Mouse (Mus musculus) hindbrain, embryonic 11.5 days (tissue): Measurements from ENCODE around the gene E2f3. TPM values are rescaled to one million over a fixed set of nuclear protein-coding genes. Genes with fewer than 3 reads are reported as not detected.

Experiments used
- ATAC-seq: fragments of 200-750 bp; cut with Nextera tagmentation; 2 replicates; pipeline ENCODE4 v1.8.0; 2017; ENCODE audit warnings: mild to moderate bottlenecking, moderate TSS enrichment, moderate library complexity; ENCODE audit not compliant: low FRiP score
- DNase-seq: peaks from one replicate; pipeline ENCODE4 v3.0.0-alpha.2; 2015; ENCODE audit warnings: low spot score
- H3K27ac ChIP-seq: fragments of 300-500 bp; sonication (generic); 2 replicates; pipeline ENCODE4 v1.5.1; 2014; ENCODE audit warnings: mild to moderate bottlenecking, low read depth, low read length
- H3K27me3 ChIP-seq: fragments of 300-500 bp; sonication (generic); 2 replicates; pipeline ENCODE4 v1.6.1; 2014; ENCODE audit warnings: mild to moderate bottlenecking, low read length, moderate library complexity, mixed read lengths; ENCODE audit not compliant: control insufficient read depth, insufficient read depth
- H3K36me3 ChIP-seq: fragments of 300-500 bp; sonication (generic); 2 replicates; pipeline ENCODE4 v1.6.1; 2014; ENCODE audit warnings: mild to moderate bottlenecking, low read length, moderate library complexity, mixed read lengths; ENCODE audit not compliant: control insufficient read depth, insufficient read depth
- H3K4me1 ChIP-seq: fragments of 300-500 bp; sonication (generic); replicated peaks from 2 replicates; pipeline ENCODE4 v1.6.1; 2014; ENCODE audit warnings: low read length, mixed read lengths; ENCODE audit not compliant: control insufficient read depth, insufficient read depth
- H3K4me2 ChIP-seq: fragments of 300-500 bp; sonication (generic); replicated peaks from 2 replicates; pipeline ENCODE4 v1.6.1; 2014; ENCODE audit warnings: mild to moderate bottlenecking, low read depth, low read length
- H3K4me3 ChIP-seq: fragments of 300-500 bp; sonication (generic); 2 replicates; pipeline ENCODE4 v1.5.1; 2014; ENCODE audit warnings: low read depth, low read length
- H3K9ac ChIP-seq: fragments of 300-500 bp; sonication (generic); 2 replicates; pipeline ENCODE4 v1.6.1; 2014; ENCODE audit warnings: low read depth, low read length
- H3K9me3 ChIP-seq: fragments of 300-500 bp; sonication (generic); 2 replicates; pipeline ENCODE4 v1.6.1; 2016; ENCODE audit warnings: low read length; ENCODE audit not compliant: control insufficient read depth
- WGBS: fragments of 180-500 bp; shearing (Covaris S2); extraction: QIAGEN DNeasy Blood & Tissue Kit; methylation state at CpG from one replicate; pipeline ENCODE4 v1.1.7; 2014; 5-methylcytosine and 5-hydroxymethylcytosine counted together
- polyA plus RNA-seq: library from polyadenylated mRNA; unstranded; fragments of >200 nt; fragmentation: Nextera tagmentation; extraction: Ambion mirVana; gene quantifications from 2 replicates; pipeline ENCODE4 v1.2.1, GENCODE M21; 2014

E2f3 gene
- 13.0 and 13.3 TPM in 2 replicates for polyA plus RNA-seq

DNA sequence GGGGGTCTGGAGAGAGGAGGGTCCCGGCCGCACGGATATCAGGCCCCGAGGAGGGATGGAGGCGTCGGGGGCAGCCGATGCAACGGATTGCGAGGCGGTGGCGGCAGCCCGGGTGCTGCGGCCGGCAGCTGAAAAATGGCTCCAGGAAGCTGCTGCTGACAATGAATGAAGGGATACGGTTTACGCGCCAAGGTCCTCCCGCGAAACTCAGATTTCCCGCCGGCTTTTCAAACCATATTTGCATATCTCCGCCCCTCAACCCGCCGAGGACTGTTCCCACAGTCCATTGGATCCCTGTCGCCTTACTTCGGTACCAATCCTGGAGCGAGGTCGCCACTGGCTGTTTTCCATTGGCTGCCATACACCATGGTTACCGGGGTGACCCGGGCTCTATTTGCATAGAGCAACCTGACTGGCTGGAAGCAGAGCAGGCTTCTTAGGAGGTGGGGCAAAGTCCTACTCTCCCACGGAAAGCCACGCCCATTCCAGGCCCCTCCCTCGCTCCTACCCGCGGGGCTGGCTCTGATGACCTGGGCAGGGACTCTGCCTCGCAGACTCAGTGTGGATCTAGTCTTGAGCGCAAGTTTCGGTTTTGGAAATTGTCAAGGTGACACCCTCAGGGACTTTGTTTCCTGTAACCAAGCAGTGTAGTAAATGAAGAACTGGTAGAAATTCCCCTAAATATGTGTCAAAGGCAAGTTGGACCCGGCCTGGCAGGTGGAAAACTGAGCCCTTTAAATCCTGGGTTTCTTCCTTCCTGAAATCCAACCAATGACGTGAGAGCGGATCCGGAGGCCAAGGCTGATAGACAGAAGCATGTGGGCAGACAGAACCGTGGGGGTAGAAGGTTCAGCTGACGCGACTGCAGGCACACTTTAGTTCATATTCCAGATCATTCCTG is at the start of gene E2f3:
TSS of gene E2f3 (minus strand) at position 209 of the 901 bp plus-strand sequence.
- H3K4me2 ChIP-seq, result peak within 1 kb of the TSS; percentile 80
- no peaks in the 10 kb centered on the region for H3K9me3 ChIP-seq
- peak within 1 kb of the TSS; percentile 69 for H3K4me3 ChIP-seq
- 0% methylated on average over 45 of the region's 45 CpGs for WGBS
- peak; percentile 98 for ATAC-seq
- DNase-seq, result peak; percentile 97
- H3K4me1 ChIP-seq, result peaks cover 3% of the 10 kb centered on the region; the same call in 1 of the 2 replicates
- H3K27me3 ChIP-seq, result no peaks in the 10 kb centered on the region
- H3K27ac ChIP-seq, result peak within 1 kb of the TSS; percentile 94
- no peaks in the 10 kb centered on the region for H3K36me3 ChIP-seq
- peak within 1 kb of the TSS; percentile 99 for H3K9ac ChIP-seq

DNA sequence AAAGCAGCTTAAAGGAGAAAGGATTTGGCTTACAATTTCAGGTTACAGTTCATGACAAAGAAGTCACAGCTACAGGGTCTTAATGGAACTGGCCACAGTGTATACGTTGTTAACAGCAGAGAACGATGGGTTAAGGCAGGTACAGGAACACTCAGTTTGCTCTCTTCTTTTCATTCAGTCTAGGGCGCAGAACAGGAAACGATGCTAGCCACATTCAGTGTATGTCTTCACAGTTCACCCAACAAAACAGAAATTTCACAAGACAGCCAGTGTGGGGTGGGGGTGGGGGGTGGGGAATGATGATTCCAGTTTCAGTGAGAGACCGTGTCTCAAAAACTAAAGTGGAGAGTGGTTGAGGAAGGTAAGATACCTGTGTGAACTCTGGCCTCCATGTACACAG is 48.7 kb upstream of the E2f3 start:
- DNase-seq (no peak), ATAC-seq (no peak)
- Histone ChIP-seq H3K27ac (no peak overlapping the region), H3K4me3 (no peak overlapping the region), H3K4me1 (no peaks in the 10 kb centered on the region), H3K4me2 (no peak overlapping the region), H3K9me3 (no peaks in the 10 kb centered on the region), H3K9ac (no peak overlapping the region), H3K36me3 (no peaks in the 10 kb centered on the region), H3K27me3 (no peaks in the 10 kb centered on the region)
- 93% methylated on average over 5 of the region's 5 CpGs for WGBS

GRCm38 (mm10) chr13:30031684-30032335 is 45.9 kb upstream of the E2f3 start:
- ATAC-seq (no peak), DNase-seq (no peak)
- Histone ChIP-seq H3K36me3 (no peaks in the 10 kb centered on the region), H3K4me1 (no peaks in the 10 kb centered on the region), H3K9ac (no peak overlapping the region), H3K27me3 (no peaks in the 10 kb centered on the region), H3K4me2 (no peak overlapping the region), H3K4me3 (no peak overlapping the region), H3K27ac (no peak overlapping the region), H3K9me3 (no peaks in the 10 kb centered on the region)
- WGBS, result 91% methylated on average over 13 of the region's 13 CpGs

DNA sequence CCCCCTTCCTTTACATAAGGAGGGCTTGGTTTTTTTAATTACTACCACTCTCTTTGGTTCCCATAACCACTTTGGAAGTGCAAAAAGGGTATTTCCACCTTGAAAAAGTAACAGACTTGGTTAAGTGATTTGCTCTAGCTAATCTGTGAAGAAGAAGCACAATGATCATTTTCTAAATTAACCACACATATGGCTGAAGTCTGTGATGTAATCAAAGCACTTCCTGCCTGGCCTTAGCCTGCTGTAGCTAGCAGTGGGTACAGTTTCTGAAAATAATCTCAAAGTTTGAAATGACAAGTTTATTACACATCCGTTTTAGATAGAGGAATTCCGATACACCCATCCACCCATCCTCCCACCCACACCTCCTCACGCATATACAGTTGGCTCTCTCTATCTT is 42.0 kb upstream of the E2f3 start:
- Histone ChIP-seq H3K36me3 (no peaks in the 10 kb centered on the region), H3K9ac (no peak overlapping the region), H3K4me3 (no peak overlapping the region), H3K9me3 (no peaks in the 10 kb centered on the region), H3K4me1 (no peaks in the 10 kb centered on the region), H3K4me2 (no peak overlapping the region), H3K27ac (no peak overlapping the region), H3K27me3 (no peaks in the 10 kb centered on the region)
- 90% methylated on average over 3 of the region's 3 CpGs for WGBS
- DNase-seq (no peak), ATAC-seq (no peak)

- Histone ChIP-seq H3K4me1 (no peaks in the 10 kb centered on the region), H3K9ac (no peak overlapping the region), H3K4me3 (no peak overlapping the region), H3K27ac (no peak overlapping the region), H3K9me3 (no peaks in the 10 kb centered on the region), H3K27me3 (no peaks in the 10 kb centered on the region), H3K36me3 (no peaks in the 10 kb centered on the region), H3K4me2 (no peak overlapping the region)
- DNase-seq (no peak), ATAC-seq (no peak)
- 81% methylated on average over 2 of the region's 2 CpGs for WGBS
Measured at GRCm38 (mm10) chr13:30022487-30022886, 36.6 kb upstream of the E2f3 start.

- no peak overlapping the region for H3K27ac ChIP-seq
- H3K9me3 ChIP-seq, result no peaks in the 10 kb centered on the region
- no peak for DNase-seq
- no peak for ATAC-seq
- no peak overlapping the region for H3K9ac ChIP-seq
- no peaks in the 10 kb centered on the region for H3K36me3 ChIP-seq
- H3K4me2 ChIP-seq, result no peak overlapping the region
- H3K4me1 ChIP-seq, result no peaks in the 10 kb centered on the region
- WGBS, result 82% methylated on average over 2 of the region's 2 CpGs
- H3K4me3 ChIP-seq, result no peak overlapping the region
- H3K27me3 ChIP-seq, result no peaks in the 10 kb centered on the region
Measured at GRCm38 (mm10) chr13:30018573-30018972, 32.7 kb upstream of the E2f3 start.

- ATAC-seq (no peak), DNase-seq (no peak)
- Histone ChIP-seq H3K9me3 (no peaks in the 10 kb centered on the region), H3K4me3 (no peak overlapping the region), H3K9ac (no peak overlapping the region), H3K27ac (no peak overlapping the region), H3K27me3 (no peaks in the 10 kb centered on the region), H3K36me3 (no peaks in the 10 kb centered on the region), H3K4me1 (no peaks in the 10 kb centered on the region), H3K4me2 (no peak overlapping the region)
- WGBS, result 84% methylated on average over 7 of the region's 7 CpGs
Measured at GRCm38 (mm10) chr13:30017611-30018010, 31.7 kb upstream of the E2f3 start.

GRCm38 (mm10) chr13:30014576-30014975 is 28.7 kb upstream of the E2f3 start:
- no peak overlapping the region for H3K4me3 ChIP-seq
- no peak for ATAC-seq
- H3K9ac ChIP-seq, result no peak overlapping the region
- H3K27me3 ChIP-seq, result no peaks in the 10 kb centered on the region
- no peak for DNase-seq
- H3K36me3 ChIP-seq, result no peaks in the 10 kb centered on the region
- no peaks in the 10 kb centered on the region for H3K4me1 ChIP-seq
- 92% methylated on average over 8 of the region's 8 CpGs for WGBS
- no peak overlapping the region for H3K27ac ChIP-seq
- no peak overlapping the region for H3K4me2 ChIP-seq
- no peaks in the 10 kb centered on the region for H3K9me3 ChIP-seq
